Mouse (Mus musculus): ENCODE measurements around the gene Cnnm3. TPM values are rescaled to one million over a fixed set of nuclear protein-coding genes. Genes with fewer than 3 reads are reported as not detected.
A peak's percentile ranks its signal among the peaks of the same experiment; 100 is the strongest.

The Cnnm3 gene
- total RNA-seq, 1 experiment = 28.6 TPM

GRCm38 (mm10) chr1:36501261-36501660 is 10.4 kb upstream of the Cnnm3 start:
- H3K9ac ChIP-seq (ENCODE audit: insufficient read depth, low read depth, low read length, poor library complexity, severe bottlenecking) = no peak overlapping the region
- no peaks in the 10 kb centered on the region for H3K4me1 ChIP-seq (ENCODE audit: control insufficient read depth in 2 of 2, insufficient read depth in 2 of 2, low read length in 2 of 2, poor library complexity in 1 of 2)
- no peak overlapping the region for H3K4me3 ChIP-seq (ENCODE audit: insufficient read depth in 1 of 2, low read depth in 1 of 2, low read length in 2 of 2, poor library complexity in 1 of 2, severe bottlenecking in 1 of 2)
- TF ChIP-seq MAFK (IDR thresholded peaks at IDR 0.05; ENCODE audit: insufficient read depth, low read depth, low read length) (no peak), ZC3H11A (IDR thresholded peaks at IDR 0.05; ENCODE audit: borderline replicate concordance, low read depth, low read length) (peak; percentile 28; the same call in 1 of the 2 replicates), HCFC1 (IDR thresholded peaks at IDR 0.05; ENCODE audit: borderline replicate concordance, insufficient read depth, low read length) (no peak), CHD2 (IDR thresholded peaks at IDR 0.05; ENCODE audit: low read depth, low read length) (no peak), ZNF384 (IDR thresholded peaks at IDR 0.05; ENCODE audit: low read depth, low read length) (no peak)
- DNase-seq (ENCODE audit: low read depth, low spot score) = peak; percentile 72
- no peaks in the 10 kb centered on the region for H3K9me3 ChIP-seq (ENCODE audit: control insufficient read depth, insufficient read depth, low read depth, low read length)
- in situ Hi-C loops (cut with MboI; ENCODE audit: low sequenced_read_pairs in 2 of 2, unreplicated experiment in 2 of 2) = no loop called here
- no peak overlapping the region for H3K27ac ChIP-seq (ENCODE audit: insufficient read depth, low read depth, low read length, poor library complexity, severe bottlenecking)
- no peaks in the 10 kb centered on the region; the same call in 1 of the 2 replicates for H3K36me3 ChIP-seq (ENCODE audit: control insufficient read depth, insufficient read depth, low read length, poor library complexity, severe bottlenecking)

- Histone ChIP-seq H3K4me1 (ENCODE audit: control insufficient read depth in 2 of 2, insufficient read depth in 2 of 2, low read length in 2 of 2, poor library complexity in 1 of 2) (no peaks in the 10 kb centered on the region; a peak in 1 of 4 replicates), H3K9me3 (ENCODE audit: control insufficient read depth, insufficient read depth, low read depth, low read length) (no peaks in the 10 kb centered on the region), H3K9ac (ENCODE audit: insufficient read depth, low read depth, low read length, poor library complexity, severe bottlenecking) (no peak overlapping the region), H3K36me3 (ENCODE audit: control insufficient read depth, insufficient read depth, low read length, poor library complexity, severe bottlenecking) (no peaks in the 10 kb centered on the region; the same call in 1 of the 2 replicates), H3K4me3 (ENCODE audit: insufficient read depth in 1 of 2, low read depth in 1 of 2, low read length in 2 of 2, poor library complexity in 1 of 2, severe bottlenecking in 1 of 2) (no peak overlapping the region), H3K27ac (ENCODE audit: insufficient read depth, low read depth, low read length, poor library complexity, severe bottlenecking) (no peak overlapping the region)
- no peak for DNase-seq (ENCODE audit: low read depth, low spot score)
- in situ Hi-C loops (cut with MboI; ENCODE audit: low sequenced_read_pairs in 2 of 2, unreplicated experiment in 2 of 2) = no loop called here
- TF ChIP-seq MAFK (IDR thresholded peaks at IDR 0.05; ENCODE audit: insufficient read depth, low read depth, low read length) (no peak), ZC3H11A (IDR thresholded peaks at IDR 0.05; ENCODE audit: borderline replicate concordance, low read depth, low read length) (no peak)
These were observed 3.4 kb upstream of the Cnnm3 start for GRCm38 (mm10) chr1:36508238-36508637.

- H3K9me3 ChIP-seq (ENCODE audit: control insufficient read depth, insufficient read depth, low read depth, low read length) = no peaks in the 10 kb centered on the region
- in situ Hi-C loops (cut with MboI; ENCODE audit: low sequenced_read_pairs in 2 of 2, unreplicated experiment in 2 of 2) = no loop called here
These were observed 660 bp downstream of the Cnnm3 start for GRCm38 (mm10) chr1:36512089-36512965.

GRCm38 (mm10) chr1:36512966-36513280 is 1.3 kb downstream of the Cnnm3 start:
- no peak for TF ChIP-seq ZC3H11A (IDR thresholded peaks at IDR 0.05; ENCODE audit: borderline replicate concordance, low read depth, low read length)
- no peak for TF ChIP-seq HCFC1 (IDR thresholded peaks at IDR 0.05; ENCODE audit: borderline replicate concordance, insufficient read depth, low read length)
- TF ChIP-seq MAFK (IDR thresholded peaks at IDR 0.05; ENCODE audit: insufficient read depth, low read depth, low read length) = no peak
- no peak for TF ChIP-seq ZNF384 (IDR thresholded peaks at IDR 0.05; ENCODE audit: low read depth, low read length)
- no peak for TF ChIP-seq CHD2 (IDR thresholded peaks at IDR 0.05; ENCODE audit: low read depth, low read length)
- in situ Hi-C loops (cut with MboI; ENCODE audit: low sequenced_read_pairs in 2 of 2, unreplicated experiment in 2 of 2) = no loop called here
- Histone ChIP-seq H3K9me3 (ENCODE audit: control insufficient read depth, insufficient read depth, low read depth, low read length) (no peaks in the 10 kb centered on the region), H3K27ac (ENCODE audit: insufficient read depth, low read depth, low read length, poor library complexity, severe bottlenecking) (no peak overlapping the region), H3K36me3 (ENCODE audit: control insufficient read depth, insufficient read depth, low read length, poor library complexity, severe bottlenecking) (peaks cover 17% of the 10 kb centered on the region), H3K4me3 (ENCODE audit: insufficient read depth in 1 of 2, low read depth in 1 of 2, low read length in 2 of 2, poor library complexity in 1 of 2, severe bottlenecking in 1 of 2) (peak overlapping the region; percentile 80 to 90), H3K9ac (ENCODE audit: insufficient read depth, low read depth, low read length, poor library complexity, severe bottlenecking) (peak overlapping the region; percentile 75), H3K4me1 (ENCODE audit: control insufficient read depth in 2 of 2, insufficient read depth in 2 of 2, low read length in 2 of 2, poor library complexity in 1 of 2) (peaks cover 3 to 5% of the 10 kb centered on the region in 2 experiments; a peak in 3 of 4 replicates)
- no peak for DNase-seq (ENCODE audit: low read depth, low spot score)

More at GRCm38 (mm10) chr1:36512089-36512965, 660 bp downstream of the Cnnm3 start:
- peak overlapping the region; percentile 80 to 90 for H3K4me3 ChIP-seq (ENCODE audit: insufficient read depth in 1 of 2, low read depth in 1 of 2, low read length in 2 of 2, poor library complexity in 1 of 2, severe bottlenecking in 1 of 2)
- no peak for DNase-seq (ENCODE audit: low read depth, low spot score)
- no peak for TF ChIP-seq MAFK (IDR thresholded peaks at IDR 0.05; ENCODE audit: insufficient read depth, low read depth, low read length)
- no peak for TF ChIP-seq HCFC1 (IDR thresholded peaks at IDR 0.05; ENCODE audit: borderline replicate concordance, insufficient read depth, low read length)
- TF ChIP-seq ZC3H11A (IDR thresholded peaks at IDR 0.05; ENCODE audit: borderline replicate concordance, low read depth, low read length) = no peak
- TF ChIP-seq ZNF384 (IDR thresholded peaks at IDR 0.05; ENCODE audit: low read depth, low read length) = no peak
- no peak for TF ChIP-seq CHD2 (IDR thresholded peaks at IDR 0.05; ENCODE audit: low read depth, low read length)
- peaks cover 14% of the 10 kb centered on the region for H3K36me3 ChIP-seq (ENCODE audit: control insufficient read depth, insufficient read depth, low read length, poor library complexity, severe bottlenecking)
- H3K27ac ChIP-seq (ENCODE audit: insufficient read depth, low read depth, low read length, poor library complexity, severe bottlenecking) = peak overlapping the region; percentile 16
- peaks cover 3 to 5% of the 10 kb centered on the region in 2 experiments; a peak in 3 of 4 replicates for H3K4me1 ChIP-seq (ENCODE audit: control insufficient read depth in 2 of 2, insufficient read depth in 2 of 2, low read length in 2 of 2, poor library complexity in 1 of 2)
- H3K9ac ChIP-seq (ENCODE audit: insufficient read depth, low read depth, low read length, poor library complexity, severe bottlenecking) = peak overlapping the region; percentile 75
